Mouse (Mus musculus): ENCODE data around the gene Trappc12. TPM values are rescaled to one million over a fixed set of nuclear protein-coding genes. Genes with fewer than 3 reads are reported as not detected.

The Trappc12 gene
- polyA plus RNA-seq, 1 experiment from 2014 or later: 33.3 TPM

GRCm38 (mm10) chr12:28784864-28785263, 34.6 kb upstream of the Trappc12 start:
- H3K9me3 ChIP-seq (replicated peaks; ENCODE audit: control insufficient read depth, low read length): no peaks in the 10 kb centered on the region
- H3K27me3 ChIP-seq (ENCODE audit: control insufficient read depth, insufficient read depth, low read length): no peaks in the 10 kb centered on the region
- WGBS (ENCODE audit: insufficient replicate concordance): 63% methylated on average over 8 of the region's 8 CpGs
- H3K36me3 ChIP-seq (ENCODE audit: control insufficient read depth, insufficient read depth, low read length): no peaks in the 10 kb centered on the region
- no peak overlapping the region for H3K27ac ChIP-seq (ENCODE audit: low read depth, low read length)
- ATAC-seq (replicated peaks; ENCODE audit: insufficient number of reproducible peaks, low FRiP score, low TSS enrichment): no peak
- no peak overlapping the region for H3K4me3 ChIP-seq (ENCODE audit: low read depth, low read length)
- no peak overlapping the region for H3K4me2 ChIP-seq
- H3K9ac ChIP-seq (ENCODE audit: low read depth, low read length): no peak overlapping the region
- H3K4me1 ChIP-seq (ENCODE audit: control insufficient read depth, insufficient read depth, low read length): peaks cover 3% of the 10 kb centered on the region; the same call in 1 of the 2 replicates

GRCm38 (mm10) chr12:28784355-28784754, 34.1 kb upstream of the Trappc12 start:
- 32% methylated on average over 4 of the region's 4 CpGs for WGBS (ENCODE audit: insufficient replicate concordance)

GRCm38 (mm10) chr12:28782637-28783036, 32.4 kb upstream of the Trappc12 start:
- WGBS (ENCODE audit: insufficient replicate concordance): 79% methylated on average over 3 of the region's 3 CpGs
- no peaks in the 10 kb centered on the region for H3K27me3 ChIP-seq (ENCODE audit: control insufficient read depth, insufficient read depth, low read length)
- no peak overlapping the region for H3K9ac ChIP-seq (ENCODE audit: low read depth, low read length)
- no peak overlapping the region for H3K4me2 ChIP-seq
- H3K4me1 ChIP-seq (ENCODE audit: control insufficient read depth, insufficient read depth, low read length): peaks cover 6% of the 10 kb centered on the region; the same call in 1 of the 2 replicates
- no peaks in the 10 kb centered on the region for H3K9me3 ChIP-seq (replicated peaks; ENCODE audit: control insufficient read depth, low read length)
- no peak overlapping the region for H3K4me3 ChIP-seq (ENCODE audit: low read depth, low read length)
- H3K27ac ChIP-seq (ENCODE audit: low read depth, low read length): no peak overlapping the region
- no peaks in the 10 kb centered on the region for H3K36me3 ChIP-seq (ENCODE audit: control insufficient read depth, insufficient read depth, low read length)
- no peak for ATAC-seq (replicated peaks; ENCODE audit: insufficient number of reproducible peaks, low FRiP score, low TSS enrichment)

More at GRCm38 (mm10) chr12:28784355-28784754, 34.1 kb upstream of the Trappc12 start:
- no peaks in the 10 kb centered on the region for H3K9me3 ChIP-seq (replicated peaks; ENCODE audit: control insufficient read depth, low read length)
- no peak overlapping the region for H3K4me2 ChIP-seq
- no peaks in the 10 kb centered on the region for H3K27me3 ChIP-seq (ENCODE audit: control insufficient read depth, insufficient read depth, low read length)
- ATAC-seq (replicated peaks; ENCODE audit: insufficient number of reproducible peaks, low FRiP score, low TSS enrichment): no peak; the same call in 1 of the 2 replicates
- no peaks in the 10 kb centered on the region for H3K36me3 ChIP-seq (ENCODE audit: control insufficient read depth, insufficient read depth, low read length)
- H3K9ac ChIP-seq (ENCODE audit: low read depth, low read length): no peak overlapping the region
- peaks cover 3% of the 10 kb centered on the region; the same call in 1 of the 2 replicates for H3K4me1 ChIP-seq (ENCODE audit: control insufficient read depth, insufficient read depth, low read length)
- no peak overlapping the region for H3K27ac ChIP-seq (ENCODE audit: low read depth, low read length)
- no peak overlapping the region for H3K4me3 ChIP-seq (ENCODE audit: low read depth, low read length)

GRCm38 (mm10) chr12:28780180-28780579, 29.9 kb upstream of the Trappc12 start:
- Histone ChIP-seq H3K4me2 (no peak overlapping the region), H3K9me3 (replicated peaks; ENCODE audit: control insufficient read depth, low read length) (no peaks in the 10 kb centered on the region), H3K27ac (ENCODE audit: low read depth, low read length) (no peak overlapping the region), H3K36me3 (ENCODE audit: control insufficient read depth, insufficient read depth, low read length) (no peaks in the 10 kb centered on the region), H3K4me3 (ENCODE audit: low read depth, low read length) (no peak overlapping the region), H3K9ac (ENCODE audit: low read depth, low read length) (no peak overlapping the region), H3K4me1 (ENCODE audit: control insufficient read depth, insufficient read depth, low read length) (peaks cover 6% of the 10 kb centered on the region; the same call in 1 of the 2 replicates), H3K27me3 (ENCODE audit: control insufficient read depth, insufficient read depth, low read length) (no peaks in the 10 kb centered on the region)
- WGBS (ENCODE audit: insufficient replicate concordance): 86% methylated on average over 7 of the region's 7 CpGs
- ATAC-seq (replicated peaks; ENCODE audit: insufficient number of reproducible peaks, low FRiP score, low TSS enrichment): no peak

GRCm38 (mm10) chr12:28775627-28776026, 25.4 kb upstream of the Trappc12 start:
- no peak overlapping the region for H3K27ac ChIP-seq (ENCODE audit: low read depth, low read length)
- H3K4me2 ChIP-seq: no peak overlapping the region
- H3K36me3 ChIP-seq (ENCODE audit: control insufficient read depth, insufficient read depth, low read length): no peaks in the 10 kb centered on the region
- ATAC-seq (replicated peaks; ENCODE audit: insufficient number of reproducible peaks, low FRiP score, low TSS enrichment): no peak
- no peaks in the 10 kb centered on the region for H3K9me3 ChIP-seq (replicated peaks; ENCODE audit: control insufficient read depth, low read length)
- 0 out of 2 replicates have a peak, but pooled peaks cover 3% of the 10 kb centered on the region for H3K4me1 ChIP-seq (ENCODE audit: control insufficient read depth, insufficient read depth, low read length)
- no peak overlapping the region for H3K4me3 ChIP-seq (ENCODE audit: low read depth, low read length)
- H3K27me3 ChIP-seq (ENCODE audit: control insufficient read depth, insufficient read depth, low read length): no peaks in the 10 kb centered on the region
- WGBS (ENCODE audit: insufficient replicate concordance): 86% methylated on average over 6 of the region's 6 CpGs
- no peak overlapping the region for H3K9ac ChIP-seq (ENCODE audit: low read depth, low read length)

- 53% methylated on average over 8 of the region's 8 CpGs for WGBS (ENCODE audit: insufficient replicate concordance)
- H3K4me2 ChIP-seq: no peak overlapping the region
- no peaks in the 10 kb centered on the region for H3K9me3 ChIP-seq (replicated peaks; ENCODE audit: control insufficient read depth, low read length)
- no peak overlapping the region for H3K9ac ChIP-seq (ENCODE audit: low read depth, low read length)
- no peak overlapping the region for H3K27ac ChIP-seq (ENCODE audit: low read depth, low read length)
- H3K27me3 ChIP-seq (ENCODE audit: control insufficient read depth, insufficient read depth, low read length): no peaks in the 10 kb centered on the region
- ATAC-seq (replicated peaks; ENCODE audit: insufficient number of reproducible peaks, low FRiP score, low TSS enrichment): no peak
- H3K36me3 ChIP-seq (ENCODE audit: control insufficient read depth, insufficient read depth, low read length): no peaks in the 10 kb centered on the region
- H3K4me1 ChIP-seq (ENCODE audit: control insufficient read depth, insufficient read depth, low read length): 0 out of 2 replicates have a peak, but pooled peaks cover 3% of the 10 kb centered on the region
- H3K4me3 ChIP-seq (ENCODE audit: low read depth, low read length): no peak overlapping the region
Measured at GRCm38 (mm10) chr12:28775120-28775519, 24.8 kb upstream of the Trappc12 start.

GRCm38 (mm10) chr12:28773815-28774214, 23.5 kb upstream of the Trappc12 start:
- H3K4me1 ChIP-seq (ENCODE audit: control insufficient read depth, insufficient read depth, low read length): 0 out of 2 replicates have a peak, but pooled peaks cover 3% of the 10 kb centered on the region
- no peaks in the 10 kb centered on the region for H3K27me3 ChIP-seq (ENCODE audit: control insufficient read depth, insufficient read depth, low read length)
- H3K9ac ChIP-seq (ENCODE audit: low read depth, low read length): no peak overlapping the region
- ATAC-seq (replicated peaks; ENCODE audit: insufficient number of reproducible peaks, low FRiP score, low TSS enrichment): no peak
- WGBS (ENCODE audit: insufficient replicate concordance): 77% methylated on average over 3 of the region's 3 CpGs
- no peaks in the 10 kb centered on the region for H3K36me3 ChIP-seq (ENCODE audit: control insufficient read depth, insufficient read depth, low read length)
- no peaks in the 10 kb centered on the region for H3K9me3 ChIP-seq (replicated peaks; ENCODE audit: control insufficient read depth, low read length)
- H3K4me3 ChIP-seq (ENCODE audit: low read depth, low read length): no peak overlapping the region
- H3K4me2 ChIP-seq: no peak overlapping the region
- no peak overlapping the region for H3K27ac ChIP-seq (ENCODE audit: low read depth, low read length)

GRCm38 (mm10) chr12:28769953-28770352, 19.7 kb upstream of the Trappc12 start:
- H3K27ac ChIP-seq (ENCODE audit: low read depth, low read length): no peak overlapping the region
- H3K9ac ChIP-seq (ENCODE audit: low read depth, low read length): no peak overlapping the region
- H3K9me3 ChIP-seq (replicated peaks; ENCODE audit: control insufficient read depth, low read length): no peaks in the 10 kb centered on the region
- no peak for ATAC-seq (replicated peaks; ENCODE audit: insufficient number of reproducible peaks, low FRiP score, low TSS enrichment)
- 90% methylated on average over 7 of the region's 7 CpGs for WGBS (ENCODE audit: insufficient replicate concordance)
- H3K4me2 ChIP-seq: no peak overlapping the region
- H3K27me3 ChIP-seq (ENCODE audit: control insufficient read depth, insufficient read depth, low read length): no peaks in the 10 kb centered on the region
- no peaks in the 10 kb centered on the region for H3K36me3 ChIP-seq (ENCODE audit: control insufficient read depth, insufficient read depth, low read length)
- H3K4me3 ChIP-seq (ENCODE audit: low read depth, low read length): no peak overlapping the region
- no peaks in the 10 kb centered on the region for H3K4me1 ChIP-seq (ENCODE audit: control insufficient read depth, insufficient read depth, low read length)

GRCm38 (mm10) chr12:28756019-28756418, 5.7 kb upstream of the Trappc12 start:
- no peak for ATAC-seq (replicated peaks; ENCODE audit: insufficient number of reproducible peaks, low FRiP score, low TSS enrichment)
- no peak overlapping the region for H3K9ac ChIP-seq (ENCODE audit: low read depth, low read length)
- WGBS (ENCODE audit: insufficient replicate concordance): 85% methylated on average over 4 of the region's 4 CpGs
- H3K9me3 ChIP-seq (replicated peaks; ENCODE audit: control insufficient read depth, low read length): no peaks in the 10 kb centered on the region
- no peak overlapping the region for H3K27ac ChIP-seq (ENCODE audit: low read depth, low read length)
- 0 out of 2 replicates have a peak, but pooled peaks cover 4% of the 10 kb centered on the region for H3K4me1 ChIP-seq (ENCODE audit: control insufficient read depth, insufficient read depth, low read length)
- no peak overlapping the region for H3K4me2 ChIP-seq
- H3K36me3 ChIP-seq (ENCODE audit: control insufficient read depth, insufficient read depth, low read length): no peaks in the 10 kb centered on the region
- H3K27me3 ChIP-seq (ENCODE audit: control insufficient read depth, insufficient read depth, low read length): no peaks in the 10 kb centered on the region
- no peak overlapping the region for H3K4me3 ChIP-seq (ENCODE audit: low read depth, low read length)

All from heart, embryonic 11.5 days (tissue).